Mouse (Mus musculus): ENCODE measurements around the gene Mmab.

Gene Mmab

DNA sequence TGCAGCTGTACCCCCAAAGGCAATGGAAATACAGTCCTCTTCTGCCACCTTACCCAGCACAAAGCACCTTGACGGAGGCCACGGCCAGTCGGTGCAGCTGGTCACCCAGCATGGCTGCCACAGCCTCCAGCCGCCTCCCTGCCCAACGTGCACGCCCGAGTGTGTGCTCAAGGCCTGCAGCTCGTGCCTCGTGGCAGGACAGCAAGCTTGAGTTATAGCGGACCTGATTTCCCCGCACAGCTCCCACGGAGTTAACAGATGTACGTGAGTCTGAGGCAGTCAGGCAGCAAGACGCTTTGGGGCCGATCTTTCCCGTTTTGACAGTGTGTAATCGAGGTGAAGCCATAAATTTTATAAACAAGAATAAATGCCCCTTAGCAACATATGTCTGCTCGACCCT, 15.2 kb downstream of the Mmab start:
- DNase-seq (ENCODE audit: low spot score), result no peak

DNA sequence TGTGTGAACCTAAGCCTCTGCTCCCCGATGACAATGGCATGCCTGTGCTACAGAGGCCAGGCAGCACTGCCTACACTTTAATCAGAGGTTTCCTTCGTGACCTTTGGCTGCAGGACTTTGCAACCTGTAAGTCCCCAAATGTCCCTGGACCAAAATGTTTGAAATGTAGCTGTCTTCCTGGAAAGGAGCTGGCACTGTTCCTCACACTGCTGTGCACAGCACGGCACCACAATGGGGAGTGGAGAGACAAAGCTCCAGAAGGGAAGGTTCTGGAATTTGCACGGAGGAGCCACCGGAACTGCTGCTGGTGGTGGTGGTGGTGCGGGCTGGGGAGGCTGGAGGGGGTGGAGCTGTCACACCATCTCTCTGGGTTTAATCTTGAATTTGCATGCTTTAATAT, 17.1 kb downstream of the Mmab start:
- no peak for DNase-seq (ENCODE audit: low spot score)

GRCm38 (mm10) chr5:114423961-114424360, 19.9 kb downstream of the Mmab start:
- no peak for DNase-seq (ENCODE audit: low spot score)

DNA sequence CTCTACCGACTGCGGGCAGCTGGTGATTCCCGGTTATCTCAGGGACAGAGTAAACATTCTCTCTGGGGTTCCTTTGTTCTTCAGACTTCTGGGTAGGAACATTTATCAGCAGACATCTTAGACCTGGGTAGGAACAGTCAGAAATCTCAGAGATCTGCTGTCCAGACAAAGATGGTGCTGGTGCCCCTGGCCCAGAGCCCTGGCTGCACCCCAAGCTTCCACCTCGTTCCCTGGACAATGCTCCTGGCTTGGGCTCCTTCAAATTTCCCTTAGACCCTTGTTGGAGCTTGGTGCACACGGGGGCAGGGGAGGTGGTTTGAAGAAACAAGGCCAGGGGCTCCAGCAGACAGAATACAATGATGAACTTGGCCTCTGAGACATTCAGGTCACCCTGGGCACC, 21.3 kb downstream of the Mmab start:
- DNase-seq (ENCODE audit: low spot score), result no peak

GRCm38 (mm10) chr5:114421561-114422298, 22.1 kb downstream of the Mmab start:
- no peak for DNase-seq (ENCODE audit: low spot score)

GRCm38 (mm10) chr5:114418541-114418940, 25.3 kb downstream of the Mmab start:
- DNase-seq (ENCODE audit: low spot score), result no peak

GRCm38 (mm10) chr5:114416855-114417254, 27.0 kb downstream of the Mmab start:
- no peak for DNase-seq (ENCODE audit: low spot score)

DNA sequence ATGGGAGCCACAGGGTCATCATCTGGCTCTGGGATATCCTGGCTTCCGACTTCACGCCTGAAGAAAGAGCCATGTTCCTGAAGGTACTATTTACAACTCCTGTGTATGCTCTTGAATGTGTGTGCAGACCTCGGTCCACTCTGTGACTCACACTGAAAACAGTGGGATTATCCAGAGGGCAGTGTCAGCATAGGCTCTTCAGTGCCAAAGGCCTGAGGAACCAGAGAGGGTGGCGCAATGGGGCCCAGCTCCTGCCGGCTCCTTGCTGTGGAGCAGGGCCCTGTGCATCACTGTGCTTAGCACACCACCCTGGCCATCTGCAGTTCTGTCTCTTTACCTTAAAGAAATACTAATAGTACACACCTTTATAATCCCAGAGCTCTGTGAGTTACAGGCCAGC, 28.3 kb downstream of the Mmab start:
- DNase-seq (ENCODE audit: low spot score), result no peak

GRCm38 (mm10) chr5:114413067-114413735, 30.7 kb downstream of the Mmab start:
- peak; percentile 11 for DNase-seq (ENCODE audit: low spot score)

GRCm38 (mm10) chr5:114412361-114412998, 31.4 kb downstream of the Mmab start:
- DNase-seq (ENCODE audit: low spot score), result peak; percentile 36

GRCm38 (mm10) chr5:114410429-114410828, 33.4 kb downstream of the Mmab start:
- DNase-seq (ENCODE audit: low spot score), result no peak

GRCm38 (mm10) chr5:114408846-114409245, 35.0 kb downstream of the Mmab start:
- DNase-seq (ENCODE audit: low spot score), result no peak

DNA sequence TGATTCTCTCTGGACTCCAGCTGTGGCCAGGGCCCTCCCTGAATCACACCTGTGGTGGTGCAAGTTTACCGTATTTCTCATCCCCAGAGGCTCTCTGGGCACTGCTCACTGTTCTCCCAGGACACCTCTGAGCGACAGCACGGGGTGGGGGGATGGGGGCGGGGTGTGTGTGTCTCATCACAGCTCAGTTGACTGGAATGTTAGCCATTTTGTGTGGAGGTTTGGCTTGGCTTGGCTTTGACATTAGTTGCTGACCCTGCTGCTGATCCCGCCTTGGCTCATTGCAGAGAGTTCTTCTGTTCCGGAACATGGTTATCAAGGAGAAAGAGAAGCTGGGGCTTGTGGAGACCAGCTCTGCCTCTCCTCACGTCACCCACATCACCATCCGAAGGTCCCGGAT, 36.0 kb downstream of the Mmab start:
- DNase-seq (ENCODE audit: low spot score), result no peak

DNA sequence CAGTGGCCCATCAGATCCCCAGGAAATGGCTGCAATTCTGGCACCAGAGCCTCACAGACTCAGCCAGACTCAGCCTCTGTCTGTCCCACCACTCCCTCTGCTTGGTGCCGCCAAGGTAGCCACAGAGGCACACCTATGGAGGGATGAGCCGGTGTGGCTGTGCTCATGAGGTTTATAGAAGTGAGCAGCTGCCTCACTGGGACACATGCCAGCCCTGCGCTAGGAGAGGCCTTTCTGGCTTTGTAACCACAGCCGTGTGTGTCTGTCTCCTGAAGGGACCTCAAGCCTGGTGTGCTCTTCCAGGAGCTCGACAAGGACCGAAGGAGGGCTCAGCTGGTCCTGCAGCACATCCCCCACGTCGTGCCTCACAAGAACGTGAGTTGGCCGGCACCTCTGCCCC, 36.6 kb downstream of the Mmab start:
- DNase-seq (ENCODE audit: low spot score), result peak; percentile 22

DNA sequence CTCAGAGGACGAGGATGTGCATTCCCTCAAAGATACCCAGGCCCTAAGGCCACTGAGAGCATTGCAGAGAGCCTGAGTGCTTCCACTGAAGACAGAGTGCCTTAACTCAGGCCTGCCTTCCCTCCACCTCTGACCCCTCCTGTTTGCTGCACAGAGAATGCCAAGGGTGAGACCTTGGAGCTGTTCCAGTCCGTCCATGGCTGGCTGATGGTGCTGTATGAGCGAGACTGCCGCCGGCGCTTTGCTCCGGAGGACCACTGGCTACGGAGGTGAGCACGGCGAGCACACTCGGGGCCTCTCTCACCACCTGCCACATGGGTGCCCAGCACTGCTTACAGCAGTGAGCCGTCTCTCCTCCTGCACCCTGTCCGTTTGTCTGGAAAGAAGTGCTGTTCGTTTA, 37.3 kb downstream of the Mmab start:
- DNase-seq (ENCODE audit: low spot score), result no peak

DNA sequence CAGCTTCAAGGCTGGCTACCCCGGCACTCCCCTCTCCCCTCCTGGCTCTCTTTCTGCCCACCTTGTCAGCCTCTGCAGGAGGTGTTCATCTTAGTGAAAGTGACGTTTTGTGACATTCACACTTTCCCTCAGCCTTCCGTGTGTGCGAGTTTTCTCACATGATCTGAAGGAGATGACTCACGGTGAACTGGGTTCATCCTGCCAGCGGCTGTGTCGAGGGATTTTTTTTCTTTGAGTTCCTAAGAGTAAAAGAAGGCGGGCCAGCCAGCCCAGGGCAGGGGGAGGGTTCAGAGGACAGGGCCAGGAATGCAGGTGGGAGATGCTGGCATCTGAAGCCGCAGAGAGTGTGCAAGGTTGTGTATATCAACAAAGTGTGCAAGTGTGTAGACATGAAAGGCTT, 50.7 kb downstream of the Mmab start:
- no peak for DNase-seq (ENCODE audit: low spot score)

GRCm38 (mm10) chr5:114384448-114384847, 59.4 kb downstream of the Mmab start:
- no peak for DNase-seq (ENCODE audit: low spot score)

DNA sequence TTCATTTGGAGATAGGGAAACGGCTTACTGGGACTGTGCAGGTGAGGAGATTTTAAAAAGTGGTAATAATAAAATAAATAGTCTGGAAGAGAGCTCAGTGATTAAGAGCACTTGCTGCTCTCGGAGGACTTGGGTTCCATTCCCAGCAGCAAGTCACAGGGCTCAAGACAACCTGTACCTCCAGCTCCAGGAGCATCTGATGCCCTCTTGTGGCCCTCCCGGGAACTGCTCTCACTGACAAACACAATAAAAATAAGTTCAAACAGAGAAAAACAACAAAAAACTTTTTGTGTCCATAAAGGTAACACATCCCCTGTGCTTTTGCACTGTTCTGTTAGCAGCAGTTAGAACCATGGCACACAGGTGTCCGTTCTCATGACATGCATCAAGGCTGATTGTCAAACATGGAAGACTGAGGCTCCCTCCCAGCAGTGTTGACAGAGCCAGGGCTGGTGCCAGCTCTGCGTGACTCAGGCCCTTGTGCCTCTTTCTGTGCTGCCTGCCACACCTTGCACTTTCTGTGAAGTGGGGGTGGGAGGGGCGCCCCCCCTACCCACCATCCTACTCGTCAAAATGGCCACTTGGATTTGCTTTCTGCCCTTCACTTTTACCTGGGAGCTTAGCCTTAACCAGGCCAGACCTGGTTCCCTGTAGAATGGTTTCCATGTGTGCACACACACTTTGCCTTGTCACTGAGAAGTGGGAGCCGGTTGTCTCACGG, 60.5 kb downstream of the Mmab start:
- DNase-seq (ENCODE audit: low spot score), result no peak

Data from MN1 (cell line).